Mouse (Mus musculus) layer of hippocampus, postnatal 25 days (tissue): Measurements from ENCODE around the gene Rabepk. TPM values are rescaled to one million over a fixed set of nuclear protein-coding genes. Genes with fewer than 3 reads are reported as not detected.
"Not testable (repeated sequence)": the region's sequence is repeated elsewhere in the genome, so short reads cannot be mapped to it uniquely, and the experiment has no call there.

Source experiments
- DNase-seq, 2 experiments: peaks; one replicate each; pipeline ENCODE4 v3.0.0; 2022; ENCODE audit warnings: mixed read lengths in 2 of 2, low spot score in 1 of 2; ENCODE audit errors: extremely low spot score in 1 of 2
- total RNA-seq, 2 experiments: library from RNA; stranded (reverse); gene quantifications; 2 replicates each; pipeline ENCODE4 v1.2.3; 2021

Gene Rabepk
- total RNA-seq, 2 experiments from 2014 or later: 29.6 to 34.6 TPM

GRCm38 (mm10) chr2:34771368-34772226 lies 28.1 kb downstream of the Rabepk start, which contains the start of gene Hspa5:
Gene Hspa5, plus strand, starts transcription at chr2:34771970.
- peak; percentile 92 to 95 for DNase-seq

GRCm38 (mm10) chr2:34770951-34771350 lies 28.8 kb downstream of the Rabepk start:
- no peak for DNase-seq

DNA sequence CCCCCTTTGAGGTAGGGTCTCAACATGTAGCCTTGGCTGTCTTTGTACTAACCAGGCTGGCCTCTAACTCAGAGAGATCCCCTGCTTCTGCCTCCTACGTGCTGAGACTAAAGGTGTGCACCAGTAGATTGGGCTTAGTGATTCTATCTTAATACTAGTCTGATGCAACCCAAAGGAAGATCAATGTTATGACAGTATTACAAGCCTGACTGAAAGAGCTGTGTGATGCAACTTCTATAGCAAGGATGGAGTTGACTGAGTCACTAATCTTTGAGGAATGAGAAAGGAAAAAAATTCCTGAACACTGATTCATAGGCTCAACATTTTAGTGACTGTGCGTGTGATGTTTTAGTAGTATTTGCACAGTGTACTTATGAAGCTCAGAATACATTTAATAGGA lies 29.7 kb downstream of the Rabepk start:
- DNase-seq: no peak

DNA sequence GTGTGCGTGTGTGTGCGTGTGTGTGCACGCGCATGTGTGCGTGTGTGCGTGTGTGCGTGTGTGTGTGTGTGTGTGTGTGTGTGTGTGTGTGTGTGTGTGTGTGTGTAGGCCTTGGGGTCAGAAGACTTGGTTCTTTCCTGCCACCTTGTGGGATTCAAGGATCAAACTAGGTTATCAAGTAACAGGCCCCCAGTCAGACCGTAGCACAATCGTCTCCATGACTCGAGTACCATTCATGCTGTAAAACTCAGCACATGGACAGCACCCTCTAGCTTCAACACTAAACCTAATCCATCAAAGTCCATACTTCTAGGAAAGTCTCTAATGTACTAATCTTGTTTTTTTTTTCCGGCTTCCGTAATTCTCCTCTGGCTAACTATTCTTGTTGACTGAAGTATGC lies 34.9 kb downstream of the Rabepk start:
- DNase-seq: no peak

DNA sequence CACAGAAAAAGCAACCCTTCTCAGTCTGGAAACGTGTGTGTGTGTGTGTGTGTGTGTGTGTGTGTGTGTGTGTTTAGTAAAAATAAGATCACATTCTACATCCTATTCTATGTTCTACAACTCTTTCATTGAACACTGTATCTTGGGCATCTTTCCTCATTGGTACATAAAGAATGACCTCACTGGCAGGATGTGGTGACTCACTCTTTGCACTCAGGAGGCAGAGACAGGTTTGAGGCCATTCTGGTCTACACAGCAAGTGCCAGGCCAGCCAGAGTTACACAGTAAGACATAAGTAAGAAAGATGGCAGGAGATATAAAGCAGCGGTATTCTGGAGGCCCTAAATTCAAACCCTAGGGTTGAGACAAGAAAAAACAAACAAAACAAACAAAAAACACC lies 36.8 kb downstream of the Rabepk start:
- DNase-seq: no peak

DNA sequence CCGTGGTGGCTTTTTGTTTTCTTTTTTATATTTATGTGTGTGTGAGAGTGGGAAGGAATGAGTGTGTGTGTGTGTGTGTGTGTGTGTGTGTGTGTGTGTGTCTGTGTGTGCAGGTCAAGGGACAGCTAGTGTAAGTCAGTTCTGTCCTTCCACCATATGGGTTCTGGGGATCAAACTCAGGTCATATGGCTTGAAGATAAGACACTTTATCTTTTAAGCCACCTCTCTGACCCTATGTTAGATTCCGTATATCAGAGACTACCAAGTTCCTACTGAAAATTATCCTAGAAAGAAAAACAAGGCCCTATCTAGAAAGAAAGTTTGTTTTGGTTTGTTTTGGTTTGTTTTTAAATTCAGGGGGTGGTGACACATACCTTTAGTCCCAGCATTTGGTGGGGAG lies 37.5 kb downstream of the Rabepk start:
- DNase-seq: no peak

GRCm38 (mm10) chr2:34761272-34761671 lies 38.4 kb downstream of the Rabepk start:
- not testable (repeated sequence) for DNase-seq

DNA sequence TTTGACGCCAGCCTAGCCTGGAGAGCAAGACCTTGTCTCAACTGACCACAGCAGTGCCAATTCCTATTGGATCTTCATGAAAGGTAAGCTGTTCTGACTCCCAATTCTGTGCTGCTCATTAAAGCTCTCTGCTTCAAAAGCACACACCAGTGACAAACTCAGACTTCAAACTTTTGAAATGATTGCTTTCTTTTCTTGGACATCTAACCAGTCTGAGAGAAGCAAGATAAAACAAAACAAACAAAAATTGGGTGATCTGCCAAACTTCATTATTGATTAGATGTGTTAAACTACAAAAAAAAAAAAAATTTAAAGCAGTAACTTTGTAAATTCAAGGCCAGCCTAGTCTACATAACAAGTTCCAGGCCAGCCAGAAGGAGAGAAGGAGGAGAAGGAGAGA lies 42.4 kb downstream of the Rabepk start:
- DNase-seq: no peak

GRCm38 (mm10) chr2:34754551-34755358 lies 45.0 kb downstream of the Rabepk start, which contains the start of gene Gapvd1:
Gene Gapvd1, minus strand, starts transcription at chr2:34755232.
- DNase-seq: no peak

DNA sequence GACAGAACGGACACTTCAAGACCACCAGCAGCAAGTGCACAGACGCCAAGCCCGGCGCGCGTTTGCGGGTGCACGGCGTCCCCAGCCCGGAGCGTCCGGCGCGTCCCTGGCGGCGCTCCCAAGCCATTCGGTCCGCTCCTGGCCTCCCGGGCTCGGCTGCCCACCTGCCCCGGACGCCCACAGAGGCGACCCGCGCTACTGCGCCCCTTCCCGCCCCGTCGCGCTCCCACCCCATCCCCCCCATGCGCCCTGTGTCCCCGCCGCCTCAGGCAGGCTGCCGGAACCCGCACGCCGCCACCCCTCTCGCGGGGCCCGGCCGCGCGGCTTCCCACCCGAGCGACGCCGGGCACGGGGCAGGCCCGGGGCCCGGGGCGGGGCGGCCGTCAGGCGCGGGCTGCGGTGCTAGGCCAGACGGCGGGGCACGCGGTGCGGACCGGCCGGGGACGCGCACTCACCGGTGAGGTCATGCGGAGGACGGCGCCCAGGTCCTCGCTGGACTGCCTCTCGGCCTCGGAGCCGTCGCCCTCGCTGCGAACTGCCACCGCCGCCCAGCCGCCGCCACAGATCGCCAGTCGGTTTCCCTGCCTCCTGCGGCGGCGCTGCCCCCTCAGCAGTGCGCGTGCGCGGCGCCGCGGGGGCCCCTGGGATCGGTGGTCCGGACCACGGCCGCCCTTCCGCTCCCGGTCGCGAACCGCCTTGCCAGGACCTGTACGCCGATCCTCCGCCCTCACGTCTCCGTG lies 45.7 kb downstream of the Rabepk start:
- DNase-seq: peak; percentile 83 to 87

- no peak for DNase-seq
Measured at GRCm38 (mm10) chr2:34750245-34750644, 49.5 kb downstream of the Rabepk start.

- DNase-seq: no peak
Measured at GRCm38 (mm10) chr2:34748479-34748878, 51.2 kb downstream of the Rabepk start.

- no peak for DNase-seq
Measured at GRCm38 (mm10) chr2:34745673-34746072, 54.0 kb downstream of the Rabepk start.

GRCm38 (mm10) chr2:34744476-34744875 lies 55.2 kb downstream of the Rabepk start:
- DNase-seq: no peak

- no peak for DNase-seq
Measured at GRCm38 (mm10) chr2:34742675-34743074, 57.0 kb downstream of the Rabepk start.

DNA sequence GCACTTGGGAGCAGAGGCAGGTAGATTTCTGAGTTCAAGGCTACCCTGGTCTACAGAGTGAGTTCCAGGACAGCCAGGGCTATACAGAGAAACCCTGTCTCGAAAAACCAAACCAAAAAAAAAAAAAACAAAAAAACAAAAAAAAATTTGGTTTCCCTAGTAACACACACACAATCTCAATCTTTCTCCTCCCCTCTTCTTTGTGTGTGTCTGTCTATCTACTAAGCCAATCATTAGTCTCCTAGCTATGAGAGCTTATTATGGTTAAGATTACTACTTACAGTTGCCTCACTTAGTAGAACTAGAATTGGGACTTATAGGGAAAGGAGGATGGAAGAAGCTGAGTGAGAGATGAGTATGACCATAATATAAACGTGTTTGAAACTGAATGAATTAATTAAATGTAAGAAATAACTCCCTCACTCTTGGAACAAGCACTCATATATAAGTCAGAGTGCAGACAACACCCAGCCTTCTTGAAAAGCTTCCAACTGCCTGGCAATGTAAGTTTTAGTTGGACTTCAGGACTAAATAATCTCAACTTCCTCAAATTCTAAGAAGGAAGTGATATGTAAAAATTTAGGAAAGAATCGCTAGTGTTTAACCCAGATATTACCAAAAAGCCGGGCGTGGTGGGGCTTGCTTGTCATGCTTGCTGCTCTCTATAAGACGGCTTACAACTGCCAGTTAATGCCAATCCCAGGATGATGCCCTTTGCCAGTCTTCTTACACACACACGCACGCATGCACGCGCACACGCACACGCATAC lies 58.1 kb downstream of the Rabepk start:
- DNase-seq: no peak

DNA sequence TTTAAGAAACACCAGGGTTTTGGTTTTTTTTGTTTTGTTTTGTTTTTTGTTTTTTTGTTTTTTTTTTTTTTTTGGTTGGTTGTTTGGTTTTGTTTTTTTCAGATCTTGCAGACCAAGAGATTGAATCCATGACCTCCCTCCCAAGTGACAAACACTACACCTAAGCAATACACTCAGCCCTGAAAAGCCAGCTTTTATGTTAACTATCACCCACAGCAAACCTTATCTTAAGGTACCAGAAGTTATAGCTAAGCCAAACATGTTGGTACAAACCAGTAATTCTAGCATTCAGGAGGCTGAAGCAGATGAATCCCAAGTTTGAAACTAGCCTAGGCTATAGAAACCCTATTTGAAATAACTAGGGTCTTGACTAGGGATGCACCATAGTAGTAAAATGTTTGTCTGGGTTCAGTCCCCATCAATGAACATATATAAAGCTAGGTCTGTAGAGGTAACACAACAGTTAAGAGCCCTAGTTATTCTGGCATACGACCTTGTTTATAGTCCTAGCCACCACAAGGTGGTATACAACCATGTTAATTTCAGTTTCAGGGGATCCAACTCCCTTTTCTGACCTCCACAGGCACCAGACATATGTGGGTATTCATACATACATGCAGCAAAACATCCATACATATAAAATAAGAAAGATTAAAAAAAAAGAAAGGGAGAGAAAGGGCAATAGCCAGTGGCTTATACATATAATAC lies 59.9 kb downstream of the Rabepk start:
- no peak for DNase-seq

- DNase-seq: no peak
Measured at GRCm38 (mm10) chr2:34737911-34738310, 61.8 kb downstream of the Rabepk start.

- no peak for DNase-seq
Measured at GRCm38 (mm10) chr2:34736626-34737025, 63.1 kb downstream of the Rabepk start.
